Mouse (Mus musculus) hindbrain, postnatal 0 days (tissue): ENCODE results near the gene Ryr2. TPM values are rescaled to one million over a fixed set of nuclear protein-coding genes. Genes with fewer than 3 reads are reported as not detected.

Source experiments
- ATAC-seq: fragments of 200-750 bp; cut with Nextera tagmentation; 2 replicates; pipeline ENCODE4 v1.8.0; 2017; ENCODE audit warnings: mild to moderate bottlenecking, moderate TSS enrichment, moderate library complexity
- DNase-seq: peaks from one replicate; pipeline ENCODE4 v3.0.0-alpha.2; 2015; ENCODE audit warnings: low spot score
- H3K27ac ChIP-seq: fragments of 300-500 bp; sonication (generic); 2 replicates; pipeline ENCODE4 v1.5.1; 2014; ENCODE audit warnings: mild to moderate bottlenecking
- H3K27me3 ChIP-seq: fragments of 300-500 bp; sonication (generic); 2 replicates; pipeline ENCODE4 v1.6.1; 2014; ENCODE audit warnings: low read length, mixed read lengths; ENCODE audit not compliant: insufficient read depth
- H3K36me3 ChIP-seq: fragments of 300-500 bp; sonication (generic); 2 replicates; pipeline ENCODE4 v1.6.1; 2014; ENCODE audit warnings: low read length, mixed read lengths; ENCODE audit not compliant: insufficient read depth
- H3K4me1 ChIP-seq: fragments of 300-500 bp; sonication (generic); 2 replicates; pipeline ENCODE4 v1.6.1; 2014; ENCODE audit warnings: antibody characterized with exemption, low read length, mixed read lengths; ENCODE audit not compliant: insufficient read depth
- H3K4me2 ChIP-seq: fragments of 300-500 bp; sonication (generic); 2 replicates; pipeline ENCODE4 v1.6.1; 2014; ENCODE audit warnings: low read depth, mild to moderate bottlenecking, low read length, moderate library complexity, mixed read lengths
- H3K4me3 ChIP-seq: fragments of 300-500 bp; sonication (generic); 2 replicates; pipeline ENCODE4 v1.5.1; 2014; ENCODE audit warnings: low read length
- H3K9ac ChIP-seq: fragments of 300-500 bp; sonication (generic); replicated peaks from 2 replicates; pipeline ENCODE4 v1.6.1; 2014; ENCODE audit warnings: mild to moderate bottlenecking, low read length, moderate library complexity, mixed read lengths
- H3K9me3 ChIP-seq: fragments of 300-500 bp; sonication (generic); 2 replicates; pipeline ENCODE4 v1.6.1; 2016; ENCODE audit warnings: low read length, mixed read lengths
- CTCF ChIP-seq: IDR thresholded peaks from 2 replicates; pipeline ENCODE4 v1.5.1; 2016; ENCODE audit warnings: antibody characterized with exemption, control low read depth, low read depth
- WGBS: fragments of 180-500 bp; shearing (Covaris S2); extraction: QIAGEN DNeasy Blood & Tissue Kit; methylation state at CpG from one replicate; pipeline ENCODE4 v1.1.7; 2014; 5-methylcytosine and 5-hydroxymethylcytosine counted together
- polyA plus RNA-seq: library from polyadenylated mRNA; unstranded; fragments of >200 nt; fragmentation: Nextera tagmentation; extraction: Ambion mirVana; gene quantifications from 2 replicates; pipeline ENCODE4 v1.2.1, GENCODE M21; 2015
- total RNA-seq: library from RNA; depleted of rRNA; stranded (reverse); fragments of >200 nt; gene quantifications from 2 replicates; pipeline ENCODE4 v1.2.3, GENCODE M21; 2014

Ryr2 gene
- total and polyA plus RNA-seq, 2 experiments from 2014 or later, result 3.8 to 29.8 TPM

DNA sequence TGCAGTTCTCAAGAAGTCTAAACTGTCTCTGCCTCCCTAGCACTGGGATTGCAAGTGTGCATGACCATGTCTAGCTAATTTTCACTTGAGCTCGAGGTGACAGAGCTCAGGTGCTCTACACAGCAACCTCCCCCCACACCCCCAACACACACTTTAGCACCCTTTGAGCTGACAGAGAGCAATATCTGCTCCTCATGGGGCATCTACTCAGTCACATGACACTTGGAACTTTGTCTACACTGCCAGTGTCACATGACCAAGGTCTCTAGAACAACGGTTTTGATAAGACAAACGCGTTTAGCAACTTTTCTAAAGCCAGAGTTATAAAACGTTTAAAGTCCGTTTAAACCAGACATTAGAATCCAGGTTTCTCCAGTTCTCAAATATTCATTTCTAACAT is 187.3 kb downstream of the Ryr2 start:
- DNase-seq (no peak), ATAC-seq (no peak)
- Histone ChIP-seq H3K27me3 (no peaks in the 10 kb centered on the region), H3K27ac (no peak overlapping the region), H3K9me3 (no peaks in the 10 kb centered on the region), H3K36me3 (no peaks in the 10 kb centered on the region), H3K9ac (no peak overlapping the region), H3K4me1 (no peaks in the 10 kb centered on the region), H3K4me2 (no peak overlapping the region), H3K4me3 (no peak overlapping the region)
- WGBS, result 96% methylated on average over 6 of the region's 6 CpGs
- TF ChIP-seq CTCF, result no peak

DNA sequence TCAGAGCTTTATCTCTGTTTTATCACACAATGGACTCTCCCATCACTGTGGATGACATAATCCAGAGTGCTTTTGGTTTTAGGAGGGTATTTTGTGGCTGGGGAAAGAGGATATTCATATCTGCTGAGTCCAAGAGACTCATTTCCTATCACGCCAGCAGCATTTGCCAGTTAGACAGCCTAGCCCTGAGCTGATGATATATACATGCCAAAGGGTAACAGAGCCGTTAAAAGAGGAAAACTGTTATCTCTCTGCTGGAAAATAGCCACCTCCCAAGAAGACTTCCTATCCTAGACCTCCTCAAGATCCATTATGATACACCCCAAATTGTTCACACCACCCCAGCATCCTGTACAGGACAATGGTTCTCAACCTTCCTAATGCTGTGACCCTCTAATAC is 191.1 kb downstream of the Ryr2 start:
- DNase-seq (no peak), ATAC-seq (no peak)
- TF ChIP-seq CTCF, result no peak
- 90% methylated on average over 2 of the region's 2 CpGs for WGBS
- Histone ChIP-seq H3K27me3 (no peaks in the 10 kb centered on the region), H3K4me1 (no peaks in the 10 kb centered on the region), H3K27ac (no peak overlapping the region), H3K4me3 (no peak overlapping the region), H3K36me3 (no peaks in the 10 kb centered on the region), H3K4me2 (no peak overlapping the region), H3K9ac (no peak overlapping the region), H3K9me3 (no peaks in the 10 kb centered on the region)

DNA sequence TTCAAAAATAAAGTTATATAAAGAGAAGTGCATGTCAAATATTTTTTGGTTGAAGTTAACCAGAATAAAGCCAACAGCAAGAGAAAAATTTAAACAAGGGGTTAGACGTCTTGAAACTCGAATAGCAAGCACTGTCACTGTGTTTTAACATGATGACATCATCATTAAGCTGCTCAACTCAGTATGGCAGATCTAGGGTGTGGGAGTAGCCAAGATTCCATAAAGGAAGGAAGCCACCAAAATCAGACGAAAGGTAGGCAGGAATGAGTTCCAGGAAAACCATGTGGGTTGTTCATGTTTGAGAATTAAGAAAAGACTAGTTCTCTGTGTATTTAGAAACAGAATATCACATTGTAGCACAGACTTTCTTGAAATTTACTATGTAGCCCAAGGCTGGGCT is 192.1 kb downstream of the Ryr2 start:
- H3K4me2 ChIP-seq, result no peak overlapping the region
- no peaks in the 10 kb centered on the region for H3K36me3 ChIP-seq
- DNase-seq (no peak), ATAC-seq (no peak)
- no peaks in the 10 kb centered on the region for H3K4me1 ChIP-seq
- no peak overlapping the region for H3K27ac ChIP-seq
- TF ChIP-seq CTCF, result no peak
- H3K27me3 ChIP-seq, result no peaks in the 10 kb centered on the region
- H3K9ac ChIP-seq, result no peak overlapping the region
- no peak overlapping the region for H3K4me3 ChIP-seq
- H3K9me3 ChIP-seq, result no peaks in the 10 kb centered on the region
- WGBS, result 83% methylated on average over 3 of the region's 3 CpGs

DNA sequence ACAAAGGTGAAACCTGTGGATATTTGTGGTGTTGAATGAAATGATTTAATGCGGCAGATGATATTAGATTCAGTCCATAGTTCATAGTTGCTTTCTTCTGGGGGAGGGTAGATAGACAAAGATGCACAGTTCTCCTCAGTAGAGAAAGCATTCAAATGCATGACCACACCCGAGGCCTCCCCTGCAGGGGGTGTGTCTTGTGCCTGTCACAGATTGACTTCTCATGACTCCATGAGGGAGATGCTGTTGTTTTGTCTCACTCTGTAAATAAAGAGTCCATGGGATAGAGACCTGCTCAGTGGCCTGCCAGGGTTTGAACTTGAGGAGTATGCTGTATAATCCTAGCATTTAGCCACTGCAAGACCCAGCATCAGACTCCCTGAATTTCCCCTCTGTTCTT is 194.5 kb downstream of the Ryr2 start:
- Histone ChIP-seq H3K27me3 (no peaks in the 10 kb centered on the region), H3K36me3 (no peaks in the 10 kb centered on the region), H3K4me3 (no peak overlapping the region), H3K4me1 (no peaks in the 10 kb centered on the region), H3K27ac (no peak overlapping the region), H3K9ac (no peak overlapping the region), H3K9me3 (no peaks in the 10 kb centered on the region), H3K4me2 (no peak overlapping the region)
- TF ChIP-seq CTCF, result no peak
- no peak for DNase-seq
- WGBS, result 55% methylated on average over 2 of the region's 2 CpGs
- ATAC-seq, result no peak

DNA sequence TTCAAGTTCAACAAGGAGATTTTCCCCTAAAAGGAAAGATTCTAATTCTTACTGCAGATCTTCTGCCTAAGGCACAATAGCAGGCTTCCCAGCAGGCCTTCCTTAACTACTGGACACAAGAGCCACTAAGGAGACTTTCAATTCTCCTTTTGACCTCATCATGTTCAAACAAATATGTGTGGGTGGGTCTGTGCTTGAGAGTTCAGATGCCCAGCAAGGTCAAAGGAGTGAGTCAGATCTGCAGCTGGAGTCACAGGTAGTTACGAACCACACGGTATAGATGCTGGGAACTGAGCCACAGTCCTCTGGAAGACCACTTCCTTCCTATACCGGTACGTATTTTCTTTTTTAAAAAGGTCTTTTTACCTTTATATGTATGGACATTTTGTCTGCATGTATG is 198.6 kb downstream of the Ryr2 start:
- Histone ChIP-seq H3K4me3 (no peak overlapping the region), H3K4me1 (no peaks in the 10 kb centered on the region), H3K9ac (no peak overlapping the region), H3K4me2 (no peak overlapping the region), H3K27ac (no peak overlapping the region), H3K9me3 (no peaks in the 10 kb centered on the region), H3K27me3 (no peaks in the 10 kb centered on the region), H3K36me3 (no peaks in the 10 kb centered on the region)
- DNase-seq (no peak), ATAC-seq (no peak)
- 86% methylated on average over 4 of the region's 4 CpGs for WGBS
- no peak for TF ChIP-seq CTCF

DNA sequence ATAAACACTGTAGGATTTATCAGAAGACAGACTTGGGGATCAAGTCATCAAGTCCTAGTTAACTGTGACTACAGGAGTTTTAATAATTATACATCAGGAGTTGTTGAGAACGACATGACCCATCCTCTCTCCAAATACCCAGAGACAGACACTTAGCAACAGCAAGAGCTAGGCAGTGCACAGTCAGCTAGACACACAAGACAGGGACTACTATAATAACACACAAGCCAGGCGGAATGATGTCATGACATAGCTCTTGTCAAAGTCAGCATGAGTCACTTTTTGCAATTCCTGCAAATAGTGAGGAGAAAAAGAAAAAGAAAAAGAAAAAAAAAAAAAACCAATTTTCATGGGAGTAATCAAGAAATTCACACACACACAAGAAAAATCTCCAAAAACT is 201.6 kb downstream of the Ryr2 start:
- no peak for TF ChIP-seq CTCF
- no peak overlapping the region for H3K4me3 ChIP-seq
- H3K9me3 ChIP-seq, result no peaks in the 10 kb centered on the region
- H3K4me2 ChIP-seq, result no peak overlapping the region
- no peak overlapping the region for H3K27ac ChIP-seq
- H3K36me3 ChIP-seq, result no peaks in the 10 kb centered on the region
- no peaks in the 10 kb centered on the region for H3K27me3 ChIP-seq
- ATAC-seq (no peak), DNase-seq (no peak)
- H3K4me1 ChIP-seq, result no peaks in the 10 kb centered on the region
- H3K9ac ChIP-seq, result no peak overlapping the region
- 64% methylated on average over 2 of the region's 2 CpGs for WGBS

DNA sequence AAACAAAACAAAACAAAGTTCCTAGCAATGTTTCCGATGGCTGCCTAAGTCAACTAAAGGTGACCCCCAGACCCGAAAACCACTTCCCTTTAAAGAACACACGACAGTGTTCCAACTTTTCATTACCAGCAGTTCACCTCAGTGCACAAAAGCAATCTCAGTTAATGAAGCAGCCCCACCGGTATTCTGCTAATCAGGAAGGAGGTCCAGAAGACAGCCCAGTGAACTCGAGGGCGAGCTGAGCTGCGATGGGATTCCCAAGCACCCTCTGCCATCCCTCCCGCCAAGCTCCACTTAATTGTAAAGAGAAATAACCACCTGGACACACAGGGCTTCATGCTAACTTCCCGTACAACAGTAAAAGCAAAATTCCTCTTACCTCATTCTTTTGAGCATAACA is 203.5 kb downstream of the Ryr2 start:
- no peaks in the 10 kb centered on the region for H3K36me3 ChIP-seq
- no peaks in the 10 kb centered on the region for H3K4me1 ChIP-seq
- no peak for ATAC-seq
- H3K4me2 ChIP-seq, result peak overlapping the region; percentile 33
- H3K4me3 ChIP-seq, result no peak overlapping the region
- no peak overlapping the region for H3K9ac ChIP-seq
- H3K9me3 ChIP-seq, result no peaks in the 10 kb centered on the region
- no peak for TF ChIP-seq CTCF
- WGBS, result 22% methylated on average over 9 of the region's 9 CpGs
- H3K27me3 ChIP-seq, result no peaks in the 10 kb centered on the region
- peak; percentile 21 for DNase-seq
- H3K27ac ChIP-seq, result no peak overlapping the region
